28 mouse cellular contexts compared by ENCODE assay signal in genomic region chr1:125662058-125662457, GRCm38 (mm10). TPM values are rescaled to one million over a fixed set of nuclear protein-coding genes. Genes with fewer than 3 reads are reported as not detected.
A peak's percentile ranks its signal among the peaks of the same experiment; 100 is the strongest.
DNase-seq lines count a peak whose midpoint lies in the region; ATAC-seq and TF ChIP-seq lines count a peak whose summit lies in the region.
"Had no signal": no experiment of that assay in that cellular context is flagged by ENCODE, and none has a peak within 500 bp of the region (broad histone marks: within the 10 kb centered on the region; RNA-seq: fewer than 3 reads in every experiment).

No protein-coding gene starts in this region.

- no peaks in the 10 kb centered on the region; a peak in 1 of 4 replicates for H3K4me1 ChIP-seq in MEL (ENCODE audit: control insufficient read depth in 1 of 2, insufficient read depth in 2 of 2, low read length in 2 of 2)
- H3K4me1 ChIP-seq in intestine, embryonic 15.5 days (replicated peaks): no peaks in the 10 kb centered on the region
- peaks cover 7% of the 10 kb centered on the region; the same call in 1 of the 2 replicates for H3K4me1 ChIP-seq in small intestine, adult 2 months (ENCODE audit: control insufficient read depth, insufficient read depth, insufficient read length, low read length)
- H3K4me1 ChIP-seq in thymus, adult 2 months (replicated peaks; ENCODE audit: control insufficient read depth, insufficient read depth, low read length): no peaks in the 10 kb centered on the region
- H3K4me1 ChIP-seq: forebrain, embryonic 10.5 days; forebrain, embryonic 13.5 days; hindbrain, embryonic 10.5 days; hindbrain, embryonic 13.5 days had no signal

- TF ChIP-seq RAD21 in MEL (IDR thresholded peaks at IDR 0.05; ENCODE audit: low read depth, low read length): no peak

- no peak overlapping the region for H3K4me3 ChIP-seq in MEL (ENCODE audit: control insufficient read depth in 1 of 2, insufficient read depth in 1 of 2, low read depth in 2 of 2, low read length in 2 of 2)
- no peak overlapping the region for H3K4me3 ChIP-seq in intestine, embryonic 15.5 days (replicated peaks)
- no peak overlapping the region for H3K4me3 ChIP-seq in small intestine, adult 2 months (ENCODE audit: low read depth, low read length)
- no peak overlapping the region for H3K4me3 ChIP-seq in thymus, adult 2 months (ENCODE audit: control insufficient read depth, insufficient read depth, low read length)
- H3K4me3 ChIP-seq: forebrain, embryonic 10.5 days; forebrain, embryonic 13.5 days; heart, adult 2 months; heart, embryonic 10.5 days; heart, embryonic 13.5 days; hindbrain, embryonic 10.5 days; hindbrain, embryonic 13.5 days had no signal

- 66% methylated on average over 2 of the region's 2 CpGs for WGBS in intestine, embryonic 15.5 days
- WGBS in small intestine, adult 2 months: 32% methylated on average over 2 of the region's 2 CpGs
- WGBS in thymus, adult 2 months: 86% methylated on average over 2 of the region's 2 CpGs

- no peak for TF ChIP-seq POLR2A in MEL (IDR thresholded peaks at IDR 0.05; ENCODE audit: control insufficient read depth in 1 of 2, insufficient read depth in 1 of 2, low read depth in 1 of 2, low read length in 2 of 2, poor library complexity in 1 of 2)
- TF ChIP-seq POLR2A in small intestine, adult 2 months (IDR thresholded peaks at IDR 0.05; ENCODE audit: low read depth, low read length): no peak
- no peak for TF ChIP-seq POLR2A in thymus, adult 2 months (IDR thresholded peaks at IDR 0.05; ENCODE audit: control insufficient read depth, extremely low read depth, insufficient read depth, low read length, poor library complexity)

- peak; percentile 9 for DNase-seq in adrenal gland, postnatal 14 days
- no peak for DNase-seq in adrenal gland, postnatal 25 days
- DNase-seq in MEL (ENCODE audit: low read depth, low spot score): peak; percentile 3
- DNase-seq in thymus, adult 2 months: no peak
- no peak for DNase-seq in cerebellum, postnatal 36 days
- DNase-seq: adrenal gland, adult 2 months; B cell, adult 2 months; cerebellum, adult 11-12 months; cerebellum, adult 8-10 months; cerebellum, postnatal 10 days; gastrocnemius, postnatal 10 days; gastrocnemius, postnatal 36 days; heart, adult 2 months had no signal

- H3K36me3 ChIP-seq in MEL (ENCODE audit: control insufficient read depth in 1 of 2, insufficient read depth in 2 of 2, low read length in 2 of 2): no peaks in the 10 kb centered on the region
- H3K36me3 ChIP-seq in intestine, embryonic 15.5 days: no peaks in the 10 kb centered on the region
- no peaks in the 10 kb centered on the region for H3K36me3 ChIP-seq in small intestine, adult 2 months (ENCODE audit: control insufficient read depth, insufficient read depth, low read length)
- H3K36me3 ChIP-seq in thymus, adult 2 months (ENCODE audit: control insufficient read depth, insufficient read depth, low read length): no peaks in the 10 kb centered on the region
- H3K36me3 ChIP-seq: forebrain, embryonic 10.5 days; G1E; heart, embryonic 10.5 days; heart, embryonic 13.5 days; hindbrain, embryonic 10.5 days; hindbrain, embryonic 13.5 days had no signal

- ATAC-seq in intestine, embryonic 15.5 days: peak; percentile 95
- ATAC-seq: forebrain, embryonic 13.5 days; forebrain, embryonic 16.5 days; hindbrain, embryonic 16.5 days had no signal

- H3K27ac ChIP-seq in MEL (ENCODE audit: control insufficient read depth, low read depth, low read length): no peak overlapping the region
- H3K27ac ChIP-seq in intestine, embryonic 15.5 days: no peak overlapping the region
- H3K27ac ChIP-seq in small intestine, adult 2 months (ENCODE audit: insufficient read depth, low read depth, low read length): peak overlapping the region; percentile 99
- H3K27ac ChIP-seq in thymus, adult 2 months (ENCODE audit: control insufficient read depth, insufficient read depth, low read length): no peak overlapping the region
- H3K27ac ChIP-seq: forebrain, embryonic 10.5 days; forebrain, embryonic 13.5 days; heart, embryonic 10.5 days; hindbrain, embryonic 10.5 days; hindbrain, embryonic 13.5 days had no signal

- no peak overlapping the region for H3K4me2 ChIP-seq in intestine, embryonic 15.5 days (replicated peaks)
- H3K4me2 ChIP-seq: forebrain, embryonic 13.5 days; heart, embryonic 13.5 days; hindbrain, embryonic 13.5 days had no signal

- H3K9ac ChIP-seq in MEL (ENCODE audit: control insufficient read depth, low read depth, low read length, poor library complexity, severe bottlenecking): no peak overlapping the region
- no peak overlapping the region for H3K9ac ChIP-seq in intestine, embryonic 15.5 days
- H3K9ac ChIP-seq: forebrain, embryonic 13.5 days; heart, embryonic 13.5 days; hindbrain, embryonic 13.5 days had no signal

- no peaks in the 10 kb centered on the region for H3K27me3 ChIP-seq in MEL (ENCODE audit: control insufficient read depth in 1 of 2, insufficient read depth in 2 of 2, low read length in 2 of 2)
- no peaks in the 10 kb centered on the region for H3K27me3 ChIP-seq in intestine, embryonic 15.5 days (replicated peaks)
- H3K27me3 ChIP-seq in small intestine, adult 2 months (ENCODE audit: control insufficient read depth, insufficient read depth, low read length): no peaks in the 10 kb centered on the region
- H3K27me3 ChIP-seq in thymus, adult 2 months (ENCODE audit: control insufficient read depth, insufficient read depth, low read length): no peaks in the 10 kb centered on the region
- H3K27me3 ChIP-seq: forebrain, embryonic 13.5 days; heart, embryonic 13.5 days; hindbrain, embryonic 13.5 days had no signal

- H3K9me3 ChIP-seq in MEL (replicated peaks; ENCODE audit: insufficient read depth, low read length): no peaks in the 10 kb centered on the region
- H3K9me3 ChIP-seq in intestine, embryonic 15.5 days: no peaks in the 10 kb centered on the region
- H3K9me3 ChIP-seq: forebrain, embryonic 10.5 days; forebrain, embryonic 13.5 days; heart, embryonic 10.5 days; heart, embryonic 13.5 days; hindbrain, embryonic 10.5 days; hindbrain, embryonic 13.5 days had no signal

- H3K79me2 ChIP-seq in MEL (ENCODE audit: control insufficient read depth, insufficient read depth, low read length, poor library complexity): no peaks in the 10 kb centered on the region

- TF ChIP-seq CTCF in MEL (IDR thresholded peaks at IDR 0.05 in 2 of 3, conservative IDR thresholded peaks at IDR 0.05 in 1 of 3; ENCODE audit: control insufficient read depth in 1 of 3, insufficient read depth in 1 of 3, low read depth in 2 of 3, low read length in 3 of 3, poor library complexity in 1 of 3, severe bottlenecking in 1 of 3): no peak
- TF ChIP-seq CTCF in small intestine, adult 2 months (IDR thresholded peaks at IDR 0.05; ENCODE audit: extremely low read depth, insufficient read length, insufficient replicate concordance, low read depth, low read length): no peak
- TF ChIP-seq CTCF in thymus, adult 2 months (IDR thresholded peaks at IDR 0.05; ENCODE audit: borderline replicate concordance, control insufficient read depth, extremely low read depth, insufficient read depth, low read length, poor library complexity): no peak

- no peak for TF ChIP-seq EP300 in MEL (IDR thresholded peaks at IDR 0.05; ENCODE audit: low read depth in 1 of 2, low read length in 2 of 2)

TF ChIP-seq in MEL, 35 proteins besides CTCF, POLR2A, EP300 and RAD21:
- no peak for TF ChIP-seq MYB (IDR thresholded peaks at IDR 0.05; ENCODE audit: low read depth, low read length)
TF ChIP-seq in MEL: peak in this region for 0.

RNA-seq across cellular contexts. Expression of gene Gpr39, which starts 14.7 kb away (rescaled TPM):
- 0.30 and 0.78 TPM in 2 replicates for total RNA-seq in adrenal gland, postnatal 14 days (2021)
- total RNA-seq in adrenal gland, postnatal 25 days (2021): 0.12 TPM in 1 of 2 replicates, not detected in the other
- total RNA-seq in MEL (2012; rRNA removed): not detected in 2 replicates
- not detected for polyA plus RNA-seq in MEL (2012; ENCODE audit: insufficient read depth in 1 of 2, insufficient read length in 2 of 2, low read depth in 1 of 2, low replicate concordance in 2 of 2, missing spikeins in 1 of 2)
- polyA plus RNA-seq in intestine, embryonic 15.5 days (2015; fragmentation: Nextera tagmentation; extraction: Ambion mirVana): 6.3 and 7.2 TPM in 2 replicates
- polyA plus RNA-seq in small intestine, adult 2 months (2012; rRNA removed): 10.6 and 45.4 TPM in 2 replicates
- 0.20 and 0.57 TPM in 2 replicates for polyA plus RNA-seq in thymus, adult 2 months (2012; rRNA removed)
- total RNA-seq: CH12.LX; gastrocnemius, adult 18-20 months; gastrocnemius, postnatal 36 days; granulocyte monocyte progenitor cell, adult 5-6 weeks had no signal
- polyA plus RNA-seq: embryonic facial prominence, embryonic 11.5 days; forebrain, embryonic 10.5 days; forebrain, embryonic 13.5 days; forebrain, embryonic 16.5 days; G1E had no signal

Comparison
In these comparisons a context has a peak if more than half of its experiments do, and no peak if none do; other contexts are left out.
1. DNase-seq: peak in adrenal gland, postnatal 14 days (single experiment) and MEL (single experiment); none in adrenal gland, postnatal 25 days (single experiment), thymus, adult 2 months (single experiment) and cerebellum, postnatal 36 days (0 of 2).